Mouse (Mus musculus): ENCODE data around the gene Stx8.
A peak's percentile ranks its signal among the peaks of the same experiment; 100 is the strongest.

The Stx8 gene

DNA sequence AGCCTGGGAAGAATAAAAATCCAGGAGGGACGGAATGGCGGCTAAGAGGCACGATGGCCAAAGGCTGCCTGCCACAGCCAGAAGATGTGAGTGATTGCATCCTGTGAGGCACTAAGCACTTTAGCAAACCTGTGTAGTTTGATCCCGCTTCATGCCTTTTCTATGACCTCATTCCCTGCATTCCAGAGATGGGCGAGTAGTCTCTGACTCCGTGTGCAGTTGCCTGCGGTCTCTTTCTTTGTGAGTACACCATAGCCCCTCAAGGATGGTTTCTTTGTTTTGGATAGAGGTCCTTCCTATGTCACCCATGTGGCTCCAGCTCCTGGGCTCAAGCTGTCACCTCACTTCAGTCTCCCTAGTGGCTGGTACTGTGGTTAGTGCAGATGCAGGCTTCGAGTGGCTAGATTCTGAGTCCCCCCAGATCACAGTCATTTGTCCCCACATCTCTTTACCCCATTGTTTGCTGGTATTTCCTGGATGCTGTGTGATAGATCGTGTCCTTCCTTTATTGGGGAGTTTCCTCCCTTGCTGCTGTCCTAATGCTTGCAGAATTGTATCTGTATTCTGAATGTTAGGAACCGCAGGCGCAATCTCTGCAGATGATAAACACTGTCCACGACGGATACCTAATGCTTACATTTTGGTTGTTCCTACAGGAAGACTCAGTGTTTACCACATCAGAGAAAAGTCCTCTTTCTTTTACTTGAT is 124.0 kb downstream of the Stx8 start:
- DNase-seq, result no peak

DNA sequence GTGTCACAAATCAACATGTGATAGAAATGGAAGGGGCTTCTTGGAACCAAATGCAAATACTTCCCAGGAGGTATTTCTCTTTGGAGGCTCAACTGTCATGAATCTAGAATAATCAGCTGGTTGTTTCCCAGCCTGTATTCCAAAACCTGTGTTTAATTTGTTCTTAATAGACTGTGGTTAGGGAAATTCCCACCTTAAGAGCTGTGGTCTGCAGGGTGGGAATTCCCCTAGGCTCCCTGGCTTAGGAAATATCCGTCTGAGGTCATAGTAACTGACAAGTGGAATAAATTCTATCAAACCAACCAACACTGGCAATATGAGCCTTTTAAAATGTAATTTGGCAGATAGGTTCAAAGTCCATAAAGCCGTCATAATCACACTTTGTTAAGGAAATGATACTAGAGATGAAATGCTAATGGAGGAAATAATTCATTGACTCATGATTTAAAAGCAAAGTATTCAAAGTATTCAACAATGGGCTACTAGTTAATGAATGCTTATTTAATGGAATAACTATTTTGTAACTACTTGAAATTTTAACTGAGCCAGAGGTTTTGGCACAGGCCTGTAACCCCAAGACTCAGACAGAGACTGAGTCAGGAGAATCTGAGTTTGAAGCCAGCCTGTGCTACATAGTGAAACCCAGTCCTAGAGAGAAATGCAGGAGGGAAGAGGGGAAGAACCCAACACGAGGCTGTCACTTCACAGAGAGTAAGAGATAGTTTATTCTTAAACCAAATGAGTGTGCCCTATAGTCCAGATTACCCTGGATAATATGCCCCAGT is 126.2 kb downstream of the Stx8 start:
- DNase-seq, result no peak

DNA sequence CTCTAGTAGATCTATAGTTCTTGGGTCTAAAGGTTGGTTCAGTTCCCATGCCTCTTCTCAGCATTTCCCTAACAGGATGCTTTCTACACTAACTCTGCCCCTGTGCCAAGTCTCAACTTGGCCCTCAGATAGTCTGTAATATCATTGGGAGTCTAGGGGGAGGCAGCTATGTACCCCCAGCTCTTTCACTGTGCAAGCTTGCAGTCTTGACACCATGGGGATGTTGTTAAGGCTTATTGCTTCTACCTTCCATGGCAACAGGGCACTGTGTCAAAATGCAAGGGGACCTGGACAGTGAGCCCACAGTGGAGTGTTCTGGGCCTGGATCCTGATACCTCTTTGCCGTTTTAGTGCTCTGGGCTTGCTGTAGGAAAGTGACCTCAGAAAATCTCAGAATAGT is 135.6 kb downstream of the Stx8 start:
- DNase-seq, result no peak

DNA sequence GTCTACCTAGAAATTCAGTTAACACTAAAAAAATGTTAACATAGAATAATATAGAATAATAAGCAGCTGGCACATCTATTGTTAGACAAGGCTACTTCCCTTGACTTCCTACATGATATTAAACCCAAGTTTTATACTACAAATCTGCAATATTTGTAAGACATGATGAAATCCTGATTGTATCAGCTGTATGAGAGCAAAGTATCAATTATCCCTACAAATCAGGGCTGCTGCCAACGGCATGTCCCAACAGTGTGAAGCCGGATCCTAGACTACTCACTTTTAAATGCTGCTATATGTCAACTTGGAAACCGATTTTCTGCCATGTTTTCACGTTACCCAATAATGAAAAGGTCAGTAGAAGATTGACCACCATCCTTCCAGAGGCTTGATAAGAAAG is 137.5 kb downstream of the Stx8 start:
- no peak for DNase-seq

DNA sequence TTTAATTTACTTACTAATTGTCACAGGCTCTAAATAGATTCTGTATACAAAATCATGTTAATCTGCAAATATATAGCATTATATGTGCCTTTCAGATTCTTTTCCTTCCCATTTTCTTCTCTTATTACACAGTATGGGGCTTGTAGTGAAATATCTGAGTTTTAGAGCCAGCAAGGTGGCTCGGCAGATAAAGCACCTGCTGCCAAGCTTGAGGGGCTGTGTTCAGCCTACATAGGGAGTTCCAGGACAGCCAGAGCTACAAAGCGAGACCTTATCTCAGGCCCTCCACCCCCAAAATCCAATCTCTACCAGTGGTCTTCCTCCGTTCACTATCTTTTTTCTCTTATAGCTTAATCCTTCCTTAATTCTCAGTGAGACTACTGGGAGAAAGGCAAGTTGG is 140.1 kb downstream of the Stx8 start:
- no peak for DNase-seq

DNA sequence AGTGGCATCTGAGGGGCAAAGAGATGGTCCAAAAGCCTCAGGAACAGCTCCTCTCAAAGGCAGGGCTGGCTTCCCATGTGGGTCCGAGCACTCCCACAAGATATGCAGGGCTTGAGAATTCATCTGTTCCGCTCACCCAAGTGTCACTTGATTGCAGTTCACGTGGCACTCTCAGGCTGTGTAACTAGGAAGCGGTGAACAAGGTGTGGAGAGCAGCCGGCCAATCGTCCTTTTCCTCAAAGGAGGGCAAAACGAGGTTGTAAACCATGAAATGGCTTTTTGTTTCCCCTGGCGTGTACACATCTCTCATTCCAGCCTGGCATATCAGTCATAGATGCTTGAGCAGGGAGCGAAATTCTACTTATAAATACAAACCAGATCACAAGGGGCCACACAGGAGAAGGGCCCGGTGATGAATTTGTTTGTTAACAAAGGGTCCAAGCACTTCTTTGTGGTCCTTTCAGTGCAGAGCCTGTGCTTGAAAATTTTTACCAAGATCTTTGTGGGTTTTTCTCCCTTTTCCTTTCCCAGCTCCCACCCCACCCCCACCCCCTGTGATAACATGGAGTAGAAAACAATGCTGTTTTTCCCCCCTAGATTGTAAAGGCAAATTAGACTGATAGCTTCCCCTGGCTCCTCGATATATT is 147.6 kb downstream of the Stx8 start:
- no peak for DNase-seq

DNA sequence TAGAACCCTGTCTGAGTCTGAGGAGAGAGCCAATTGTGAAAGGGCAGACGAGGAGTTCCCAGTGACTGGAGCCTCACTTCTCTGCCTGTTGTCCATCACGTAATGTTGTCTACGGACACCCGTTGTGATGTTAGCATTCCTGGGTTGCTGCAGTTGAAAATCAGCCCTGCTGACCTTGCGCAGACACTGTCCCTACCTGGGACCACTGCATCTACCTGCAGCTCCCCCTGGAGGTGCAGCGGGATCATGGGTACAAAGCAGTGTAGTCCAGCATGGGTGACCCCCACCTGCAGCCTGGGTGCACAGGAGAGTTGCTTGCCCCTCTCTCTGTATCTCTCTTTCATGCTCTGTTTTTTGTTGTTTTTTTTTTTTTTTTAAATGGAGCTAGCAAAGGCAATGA is 148.2 kb downstream of the Stx8 start:
- no peak for DNase-seq

DNA sequence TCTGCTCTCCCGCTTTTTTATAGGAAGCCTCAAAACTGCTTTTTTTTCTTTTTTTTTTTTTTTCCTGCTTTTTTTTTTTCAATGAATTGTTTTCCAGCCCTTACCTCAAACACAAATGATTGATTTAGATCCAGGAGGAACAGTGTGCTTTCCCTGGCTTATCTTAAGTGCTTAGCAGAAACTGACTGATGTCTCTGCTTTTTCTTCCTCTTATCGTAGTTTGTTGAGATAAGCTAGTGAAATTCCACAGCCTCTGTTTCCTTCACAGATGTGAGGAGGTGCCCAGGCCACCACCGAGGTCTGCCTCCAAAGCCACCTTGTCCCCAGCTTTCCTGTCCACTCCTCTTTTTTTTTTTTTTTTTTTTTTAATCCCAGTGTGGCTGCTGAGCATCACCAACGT is 150.2 kb downstream of the Stx8 start:
- no peak for DNase-seq

DNA sequence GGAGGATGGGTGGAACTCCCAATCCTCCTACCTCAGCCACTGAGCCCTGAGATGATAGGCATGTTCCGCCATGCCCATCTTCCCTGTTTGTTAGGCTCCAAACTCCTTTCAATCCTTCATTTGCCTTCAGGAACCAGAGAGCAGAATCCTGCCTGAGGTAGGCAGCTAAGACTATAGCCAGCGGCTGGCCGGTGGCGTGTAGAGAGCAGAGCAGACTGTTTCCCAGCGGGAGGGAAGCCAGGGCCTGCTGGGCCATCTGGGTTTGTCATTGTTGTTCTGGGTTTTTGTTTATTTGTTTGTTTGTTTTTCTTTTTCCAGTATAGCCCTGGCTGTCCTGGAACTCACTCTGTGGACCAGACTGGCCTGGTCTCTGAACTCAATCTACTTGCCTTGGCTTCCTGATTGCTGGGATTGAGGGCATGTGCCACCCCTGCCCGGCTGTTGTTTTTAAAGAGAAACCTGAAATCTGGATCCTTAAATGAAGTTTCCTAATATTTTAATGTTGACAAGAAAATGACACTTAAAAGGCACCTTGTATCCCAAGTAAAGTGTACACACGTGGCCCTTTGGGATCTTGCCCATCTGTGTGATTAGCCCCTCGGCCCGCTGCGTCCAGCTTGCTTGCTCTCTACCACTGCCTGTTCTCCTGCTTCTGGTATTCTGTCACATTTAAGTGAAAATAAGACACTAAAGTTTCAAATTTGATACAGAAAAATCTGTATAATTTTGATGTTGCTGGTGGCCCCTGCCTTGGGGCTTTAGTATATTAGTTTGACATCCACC is 152.1 kb downstream of the Stx8 start:
- DNase-seq, result no peak

DNA sequence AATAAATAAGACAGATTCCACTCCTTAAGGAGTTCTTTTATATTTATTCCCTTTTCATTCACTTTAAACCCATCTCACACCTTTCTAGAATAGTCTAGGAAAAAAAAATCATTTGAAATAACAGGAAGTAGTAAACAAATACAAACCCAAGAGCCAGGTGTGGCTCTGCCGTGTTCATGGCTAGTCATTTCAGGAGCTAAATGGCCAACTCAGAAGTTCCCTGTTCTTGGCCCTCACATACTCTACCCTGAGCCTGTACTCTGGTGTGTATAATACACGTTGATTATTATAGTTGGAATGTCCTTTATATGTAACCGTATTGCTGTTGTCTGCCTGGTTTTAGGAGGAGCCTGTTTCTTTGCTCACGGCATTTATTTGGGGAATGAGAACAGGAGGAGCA is 152.7 kb downstream of the Stx8 start:
- no peak for DNase-seq

DNA sequence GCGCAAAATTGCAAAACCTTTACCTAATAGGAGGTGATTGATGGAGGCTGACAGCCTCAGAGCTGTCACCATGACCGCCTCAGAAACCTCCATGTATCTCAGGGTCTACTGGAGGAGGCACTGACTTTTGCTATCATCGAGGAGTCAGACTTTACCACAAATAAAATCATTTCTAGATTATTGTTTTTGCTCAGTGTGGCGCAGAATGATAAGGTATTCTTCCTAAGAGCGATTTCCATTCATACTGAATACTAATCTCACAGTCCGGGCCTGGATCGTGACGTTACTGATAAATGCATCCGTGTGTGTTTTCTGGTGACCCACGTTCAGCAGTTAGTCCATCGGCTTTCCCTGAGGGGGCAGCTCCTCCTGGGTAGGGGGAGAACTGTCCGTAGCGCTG is 153.1 kb downstream of the Stx8 start:
- no peak for DNase-seq

DNA sequence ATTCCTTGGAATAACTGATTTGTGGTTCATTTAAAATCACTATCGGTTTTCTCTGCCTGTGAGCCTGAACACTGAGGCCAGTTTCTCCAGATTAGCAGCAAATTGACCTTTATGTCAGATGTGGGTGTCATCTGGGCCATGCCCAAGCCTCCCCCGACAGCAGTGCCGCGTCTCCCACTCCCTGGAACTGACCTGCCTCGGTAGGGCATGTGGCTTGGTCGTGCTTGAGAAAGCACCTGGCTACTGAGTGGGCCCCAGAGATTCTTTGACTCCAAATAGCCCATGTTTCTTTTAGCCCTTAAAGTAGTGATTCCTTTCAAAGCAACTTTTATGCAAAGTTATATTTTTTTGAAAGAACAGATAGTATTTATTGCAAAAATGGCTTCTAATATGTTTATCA is 155.3 kb downstream of the Stx8 start:
- no peak for DNase-seq

DNA sequence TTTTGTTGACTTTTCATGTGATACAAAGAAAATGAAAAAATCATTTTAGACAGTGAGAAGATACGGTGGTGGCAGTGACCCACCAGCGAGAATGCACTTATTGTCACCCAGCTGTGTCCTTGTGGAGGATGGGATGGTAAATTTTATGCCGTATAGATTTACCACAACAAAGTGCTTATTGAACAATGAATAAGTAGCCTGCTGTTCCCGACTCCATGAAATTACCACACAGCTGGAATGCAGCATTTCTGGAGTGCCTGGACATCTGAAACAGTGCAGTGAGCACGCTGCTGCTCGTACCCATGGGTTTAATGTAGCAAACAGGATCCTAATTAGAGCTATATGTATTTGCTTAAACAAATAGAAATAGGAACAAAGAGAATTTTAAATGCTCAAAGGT is 155.7 kb downstream of the Stx8 start:
- no peak for DNase-seq

DNA sequence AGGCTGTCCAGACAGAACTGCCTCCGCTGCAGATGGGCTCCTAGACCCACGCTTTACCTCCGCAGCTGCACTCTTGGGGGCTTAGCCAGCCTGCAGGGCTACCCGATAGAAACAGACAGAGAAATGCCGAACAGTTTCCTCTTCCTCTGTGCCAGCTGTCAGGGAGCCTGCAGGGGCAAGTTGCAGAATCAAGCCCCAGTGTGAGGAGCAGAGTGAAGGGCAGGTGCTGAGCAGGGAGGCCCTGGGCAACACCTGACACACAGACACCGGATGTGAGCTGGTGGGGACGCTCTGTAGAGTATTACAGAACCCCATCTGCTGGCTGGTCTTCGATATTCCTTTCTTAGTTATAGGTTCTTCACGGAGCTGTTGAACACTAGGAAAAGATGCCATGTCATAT is 160.1 kb downstream of the Stx8 start:
- DNase-seq, result peak; percentile 39

DNA sequence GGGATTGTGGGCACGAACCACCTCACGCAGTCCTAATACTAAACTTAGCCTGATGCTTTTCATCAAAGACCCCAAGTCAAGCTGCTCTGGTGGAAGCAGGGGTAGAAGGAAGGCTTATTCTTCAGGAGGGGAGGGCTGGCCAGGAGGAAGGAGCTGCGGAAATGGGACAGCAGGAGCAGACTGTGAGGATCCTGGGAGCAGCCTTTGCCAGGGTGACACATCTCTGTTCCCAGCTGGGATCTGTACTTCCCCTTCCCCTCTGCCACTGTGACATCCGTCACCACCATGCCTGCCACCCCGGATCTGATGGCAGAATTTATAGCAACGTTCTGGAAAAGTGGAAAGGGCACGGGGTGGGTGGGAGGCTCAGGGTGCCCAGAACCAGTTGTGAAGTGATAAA is 168.5 kb downstream of the Stx8 start:
- no peak for DNase-seq

DNA sequence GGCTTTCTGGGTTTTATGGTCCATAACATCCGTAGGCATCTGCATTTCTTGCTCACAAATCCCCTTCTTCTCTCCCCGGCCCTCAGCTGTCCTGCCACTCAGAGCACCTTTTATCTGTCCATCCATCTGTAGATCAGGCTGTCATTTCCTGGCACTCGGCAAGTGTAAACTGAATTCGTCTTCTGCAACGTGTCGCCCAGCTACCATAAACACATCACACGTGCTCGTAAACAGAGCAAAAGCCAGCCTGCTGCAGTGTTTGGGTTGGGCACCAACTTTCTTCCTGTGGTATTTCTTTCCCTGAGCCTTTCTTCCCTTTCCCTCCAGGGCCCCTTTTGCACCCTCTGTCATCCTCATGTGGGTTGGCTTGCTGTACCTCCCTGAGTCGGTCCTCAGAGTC is 169.4 kb downstream of the Stx8 start:
- no peak for DNase-seq

DNA sequence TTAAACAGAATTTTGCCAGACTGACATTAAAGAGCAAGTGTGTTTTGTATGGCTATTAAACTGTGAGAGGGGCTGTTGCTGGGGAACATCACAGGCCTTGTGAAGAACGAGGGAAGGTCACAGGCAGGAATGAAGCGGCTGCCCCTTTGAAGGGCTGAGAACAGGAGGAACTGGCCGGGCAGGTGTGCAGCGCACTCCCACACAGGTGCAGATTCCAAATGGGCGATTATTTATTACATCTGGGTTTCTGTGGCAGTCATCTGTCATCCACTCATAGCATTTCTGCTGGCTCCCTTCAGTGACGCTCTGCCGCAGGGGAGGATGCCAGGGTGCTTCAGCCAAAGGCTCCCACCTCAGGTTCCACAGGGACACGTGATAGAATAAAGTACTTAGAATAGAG is 170.7 kb downstream of the Stx8 start:
- DNase-seq, result no peak

DNA sequence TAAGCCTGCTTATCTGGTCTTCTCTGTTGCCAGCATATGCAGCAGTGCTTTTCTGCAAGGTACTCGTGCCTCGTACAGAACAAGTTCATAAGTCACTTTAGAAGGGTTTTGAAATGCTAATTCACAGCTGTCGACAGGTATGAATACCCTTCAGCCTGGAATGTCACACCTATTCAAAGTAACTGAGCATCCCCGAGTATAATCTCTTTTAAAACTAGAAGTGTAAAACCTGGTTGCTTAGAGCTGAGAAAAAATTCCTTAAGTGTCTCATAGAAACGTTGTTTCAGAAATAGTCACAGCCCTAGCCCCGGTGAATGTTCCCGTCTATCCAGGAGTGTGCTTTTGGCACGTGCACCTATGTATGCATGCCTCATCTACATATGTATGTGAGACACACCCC is 176.3 kb downstream of the Stx8 start:
- no peak for DNase-seq

DNA sequence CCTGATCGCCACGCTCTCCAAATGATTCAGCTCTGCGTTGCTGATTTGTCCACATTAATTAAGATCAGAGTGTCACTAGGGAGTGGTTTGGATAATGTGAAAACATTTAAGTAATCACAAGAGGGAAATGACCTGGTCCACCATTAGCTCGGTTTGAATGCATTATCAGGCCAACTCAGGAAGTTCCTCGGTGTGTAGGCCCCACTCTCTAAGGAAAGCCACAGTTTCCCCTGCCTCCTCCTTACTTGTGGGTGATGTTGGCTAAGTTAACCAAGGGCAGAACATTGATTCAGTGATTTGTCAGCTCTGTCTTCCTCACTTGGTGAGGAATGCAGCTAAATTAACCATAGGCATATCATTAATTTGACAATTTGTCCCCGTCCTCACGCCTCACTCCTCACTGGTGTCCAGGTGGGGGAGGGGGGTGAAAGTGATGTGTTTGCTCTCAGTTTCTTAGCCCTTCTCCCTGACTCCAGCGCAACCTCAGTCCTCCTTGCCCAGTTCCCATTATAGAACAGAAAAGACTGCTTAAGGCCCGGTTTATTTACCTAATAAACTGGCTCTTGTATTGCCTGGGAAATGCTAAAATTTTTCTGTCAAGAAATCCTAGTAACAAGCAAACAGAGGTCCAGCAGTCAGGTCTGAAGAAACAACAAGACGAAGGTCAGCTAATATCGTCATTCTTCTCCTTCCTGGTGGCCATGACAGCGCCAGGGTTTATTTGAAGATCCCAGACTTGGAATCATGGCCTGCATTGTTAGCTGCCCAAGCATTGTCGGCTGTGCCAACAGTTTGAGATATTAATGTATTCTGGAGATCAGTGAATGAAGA is 178.5 kb downstream of the Stx8 start:
- DNase-seq, result no peak

DNA sequence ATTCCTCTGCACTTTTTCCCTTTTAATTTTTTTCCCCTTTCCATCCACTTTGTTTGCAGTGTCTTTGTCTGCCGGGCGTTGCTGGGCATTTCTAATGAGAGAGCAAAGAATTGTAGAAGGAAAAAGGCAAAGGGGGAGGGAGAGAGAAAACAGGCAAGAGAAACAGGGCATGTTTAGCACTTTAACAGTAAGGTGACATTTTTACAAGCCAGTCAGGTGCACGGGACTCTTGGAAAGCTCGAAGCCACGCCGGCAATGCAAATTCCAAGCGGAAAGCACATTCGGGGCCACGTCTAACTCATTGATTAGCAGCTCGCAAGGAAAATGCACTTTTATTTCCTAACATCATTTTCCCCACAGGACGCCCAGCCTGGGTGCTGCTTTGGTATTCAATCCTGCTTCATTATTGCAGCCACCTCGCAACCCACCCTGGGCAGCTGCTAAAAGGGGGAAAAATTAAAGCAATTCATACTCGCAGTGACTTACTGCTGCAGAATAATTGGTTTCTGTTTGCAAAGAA is 179.1 kb downstream of the Stx8 start:
- no peak for DNase-seq

DNA sequence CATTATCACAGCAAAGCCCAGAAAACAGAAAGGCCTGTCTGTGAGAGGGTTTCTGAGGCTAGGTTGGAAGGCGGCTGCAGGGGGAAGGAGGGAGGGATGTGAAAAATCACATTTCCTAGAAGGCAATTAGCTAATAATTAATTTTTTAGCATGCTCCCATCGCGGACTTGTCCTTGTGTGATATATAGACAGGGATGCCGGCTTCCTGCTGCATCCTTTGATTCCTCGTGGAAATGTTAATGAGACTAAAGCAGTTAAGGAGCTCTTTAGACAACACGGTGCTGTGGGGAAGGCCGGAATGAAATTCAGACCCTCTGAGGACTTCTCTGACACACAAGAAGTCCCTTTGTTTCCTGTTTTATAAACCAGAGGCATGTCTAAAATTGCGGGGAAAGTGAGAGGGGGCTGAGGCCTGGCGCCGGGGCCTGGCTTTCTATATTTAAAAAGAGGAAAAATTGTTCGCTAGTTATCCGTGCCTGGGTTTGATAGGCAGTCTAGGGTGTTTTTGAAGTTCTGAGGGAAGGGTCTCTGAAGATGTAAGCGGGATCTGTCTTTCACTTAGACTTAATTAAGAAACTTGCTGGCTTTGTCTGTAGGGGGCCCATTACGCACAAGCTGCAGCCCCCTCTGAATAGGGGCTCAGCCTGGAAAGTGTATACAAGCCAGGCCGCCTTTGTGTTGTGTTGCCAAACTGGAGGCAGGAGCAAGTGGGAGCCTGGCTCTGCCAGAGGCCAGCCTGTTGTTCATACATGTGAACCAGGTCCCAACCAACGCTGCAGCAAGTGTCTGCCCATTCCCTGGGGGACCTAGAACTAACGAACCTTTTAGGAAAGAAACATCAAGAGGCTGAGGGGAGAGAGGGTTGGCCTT is 179.8 kb downstream of the Stx8 start:
- DNase-seq, result no peak
